Mouse (Mus musculus) liver, adult 2 months (tissue): ENCODE data around the gene Rbl1.

Source experiments
- CTCF ChIP-seq: fragments of 200-500 bp; IDR thresholded peaks from 2 replicates; pipeline ENCODE4 v1.5.1; 2011; ENCODE audit warnings: low read depth, low read length, control low read depth
- POLR2A ChIP-seq: fragments of 200-500 bp; IDR thresholded peaks from 2 replicates; pipeline ENCODE4 v1.6.1; 2011; ENCODE audit warnings: low read length, control low read depth; ENCODE audit not compliant: insufficient read depth; ENCODE audit errors: extremely low read depth

DNA sequence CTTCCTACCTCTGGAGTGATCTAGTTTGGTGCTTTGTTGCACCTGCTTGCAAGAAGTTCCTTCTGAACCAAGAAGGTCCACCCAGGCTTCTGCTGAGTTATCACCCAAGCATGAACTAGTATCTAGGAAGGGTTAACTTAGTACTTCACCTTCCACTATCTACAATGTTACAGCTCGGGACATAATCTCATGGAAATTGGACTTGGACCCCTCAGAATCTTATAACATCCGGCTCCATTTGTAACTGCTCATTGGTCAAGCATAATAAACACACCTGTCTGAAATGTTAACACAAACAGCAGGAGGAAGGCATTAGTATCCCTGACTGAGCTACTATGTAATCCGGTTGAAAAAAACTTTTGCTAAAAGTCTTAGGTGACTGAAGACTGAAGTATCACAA lies 77.0 kb downstream of the Rbl1 start:
- no peak for TF ChIP-seq POLR2A
- TF ChIP-seq CTCF = no peak
